Mouse (Mus musculus) brain, embryonic 18.5 days (tissue): ENCODE data around the gene Coro1c.

ENCODE experiments used
- DNase-seq: peaks from one replicate; pipeline ENCODE4 v3.0.0-alpha.2; 2012; ENCODE audit warnings: low read depth, low spot score

Gene Coro1c

GRCm38 (mm10) chr5:113798525-113798924 is 110.0 kb downstream of the Coro1c start:
- DNase-seq, result no peak

GRCm38 (mm10) chr5:113797149-113797882 is 111.2 kb downstream of the Coro1c start:
- DNase-seq, result no peak

GRCm38 (mm10) chr5:113796401-113797148 is 112.0 kb downstream of the Coro1c start:
- no peak for DNase-seq
